Mouse (Mus musculus) 416B (cell line): ENCODE measurements around the gene Pde10a.

Source experiments
- DNase-seq: peaks from one replicate; pipeline ENCODE4 v3.0.0; 2011; ENCODE audit warnings: low read depth

Pde10a gene

DNA sequence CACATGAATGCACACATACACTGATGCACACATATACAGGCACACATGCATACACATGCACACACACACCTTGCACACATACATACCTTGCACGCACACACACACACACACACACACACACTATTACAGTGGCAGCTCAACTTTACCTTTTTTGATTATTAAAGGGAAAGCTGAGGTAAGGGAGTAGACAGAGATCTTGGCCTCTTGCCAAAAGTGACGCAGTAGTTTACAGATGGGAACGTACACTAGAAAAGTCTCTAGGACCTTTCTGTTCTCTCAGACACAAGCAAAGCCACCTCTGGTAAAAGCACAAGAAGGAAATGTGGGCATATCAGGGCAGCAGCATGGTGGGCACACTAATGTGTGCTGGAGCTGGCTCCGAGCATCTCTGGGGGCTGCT lies 317.5 kb downstream of the Pde10a start:
- no peak for DNase-seq

DNA sequence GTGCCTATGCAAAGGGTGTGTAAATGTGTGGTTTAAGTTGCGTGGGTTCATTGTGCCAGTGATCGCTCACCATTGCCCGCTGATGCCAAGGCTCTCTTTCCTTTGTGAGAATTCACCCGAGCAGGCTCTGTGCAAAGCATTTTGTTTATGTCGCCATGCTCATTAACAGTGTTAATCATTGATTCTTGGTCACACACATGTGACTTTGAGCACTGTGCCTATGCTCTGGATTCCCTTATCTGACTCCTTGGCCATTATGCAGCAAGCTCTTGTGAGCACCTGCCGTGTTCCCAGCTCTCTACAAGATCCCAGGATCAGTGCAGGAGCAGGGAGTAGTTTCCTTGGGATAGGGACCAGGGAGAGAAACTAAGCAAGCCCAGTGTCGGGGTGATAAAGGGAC lies 318.8 kb downstream of the Pde10a start:
- no peak for DNase-seq

DNA sequence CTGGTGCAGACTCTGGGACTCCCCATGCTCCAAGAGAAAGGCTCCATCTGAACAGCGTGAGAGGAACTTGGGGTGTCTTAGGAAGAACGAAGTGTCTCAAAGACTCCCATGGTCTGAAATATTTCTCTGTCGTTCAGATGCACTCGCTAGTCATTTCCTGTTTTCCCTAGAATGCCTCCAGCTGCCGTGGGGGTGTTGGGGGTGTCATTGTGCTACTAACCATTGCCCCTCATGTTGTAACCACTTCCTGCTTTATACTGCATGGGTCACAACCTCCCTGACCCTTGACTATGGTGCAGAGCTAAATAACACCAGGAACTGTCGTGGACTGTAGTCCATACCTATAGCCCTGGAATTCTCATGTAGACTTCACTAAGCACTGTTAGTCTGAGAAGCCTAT lies 321.3 kb downstream of the Pde10a start:
- peak; percentile 37 for DNase-seq

DNA sequence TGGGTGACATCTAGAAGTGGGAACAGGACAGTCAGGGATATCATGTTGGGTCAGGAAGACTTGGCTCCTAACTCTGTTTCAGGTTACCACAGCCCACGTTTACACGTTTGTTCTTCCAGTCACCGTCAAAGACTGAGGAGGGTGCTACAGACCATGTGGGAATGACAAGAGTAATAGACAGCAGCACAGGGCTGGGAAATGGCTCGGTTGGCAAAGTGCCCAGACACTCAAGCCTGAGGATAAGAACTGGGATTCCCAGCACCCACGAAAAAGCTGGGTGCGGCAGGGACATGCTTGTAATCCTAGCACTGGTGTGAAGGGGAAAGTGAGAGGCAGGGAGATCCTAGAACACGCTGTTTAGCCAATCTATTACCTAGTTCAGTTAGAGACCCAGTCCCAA lies 322.4 kb downstream of the Pde10a start:
- DNase-seq, result no peak

DNA sequence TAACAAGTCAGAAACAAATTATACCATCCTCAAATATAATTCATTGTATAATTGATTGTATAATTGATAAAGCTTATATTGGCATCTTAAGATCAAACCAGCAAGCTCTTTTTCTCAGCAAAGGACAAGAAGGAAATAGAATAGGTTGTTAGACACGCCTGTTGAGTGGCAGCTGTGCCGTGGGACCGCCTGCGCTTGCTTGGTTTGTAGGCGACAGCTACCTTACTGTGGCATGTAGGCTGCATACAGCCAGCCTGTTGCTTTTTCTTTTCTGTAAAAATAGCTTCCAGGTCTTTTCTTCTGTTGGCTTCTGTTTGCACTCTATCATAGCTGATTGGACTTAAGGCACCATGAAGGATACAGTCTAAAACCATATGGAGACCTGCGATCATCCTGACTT lies 326.7 kb downstream of the Pde10a start:
- no peak for DNase-seq

DNA sequence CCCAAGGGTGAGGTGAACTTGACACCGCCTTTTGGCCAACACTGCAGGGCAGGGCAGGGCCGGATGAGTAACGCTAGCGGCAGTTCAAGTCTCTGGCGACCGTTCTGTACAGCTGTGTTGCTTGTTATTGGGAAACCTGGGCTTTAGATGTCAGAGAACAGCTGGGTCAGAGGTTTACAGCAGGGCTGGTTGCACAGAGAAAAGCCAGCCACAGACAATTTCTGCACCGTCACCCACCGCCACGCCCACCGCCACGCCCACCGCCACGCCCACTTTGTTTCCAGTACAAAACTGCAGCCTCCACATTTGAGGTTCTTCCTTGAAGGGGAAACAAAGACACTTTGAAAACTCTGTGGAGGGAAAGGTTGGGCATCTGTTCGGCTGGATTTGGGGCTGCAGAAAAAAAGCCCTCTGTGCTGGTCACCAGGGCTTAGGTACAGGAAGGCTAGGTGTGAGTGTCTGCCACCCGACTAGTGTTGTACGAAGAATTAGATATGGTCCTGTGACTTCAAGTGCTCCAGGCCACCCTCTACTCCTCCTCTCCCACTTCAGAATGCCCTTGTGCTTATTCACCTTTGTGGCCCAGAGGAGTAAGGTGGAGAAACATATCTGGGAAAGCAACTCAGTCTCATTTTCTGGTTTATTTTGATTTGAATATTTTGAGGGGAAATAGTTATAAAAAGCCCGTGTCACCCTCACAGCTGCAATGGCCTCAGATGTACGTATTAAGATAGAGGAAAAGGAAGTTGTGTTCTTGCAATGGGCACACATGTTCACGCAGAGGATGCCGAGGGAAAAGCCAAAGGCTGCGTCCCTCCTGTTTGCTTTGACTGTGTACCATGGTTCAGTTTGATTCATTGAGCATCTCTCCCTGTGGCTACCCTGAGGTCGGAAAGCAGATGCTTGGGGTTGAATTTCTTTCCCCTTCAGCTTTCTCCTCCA lies 331.5 kb downstream of the Pde10a start:
- DNase-seq, result peak; percentile 64

GRCm38 (mm10) chr17:8858636-8859421 lies 333.7 kb downstream of the Pde10a start:
- no peak for DNase-seq

- no peak for DNase-seq
Measured at GRCm38 (mm10) chr17:8859489-8859888, 334.3 kb downstream of the Pde10a start.

DNA sequence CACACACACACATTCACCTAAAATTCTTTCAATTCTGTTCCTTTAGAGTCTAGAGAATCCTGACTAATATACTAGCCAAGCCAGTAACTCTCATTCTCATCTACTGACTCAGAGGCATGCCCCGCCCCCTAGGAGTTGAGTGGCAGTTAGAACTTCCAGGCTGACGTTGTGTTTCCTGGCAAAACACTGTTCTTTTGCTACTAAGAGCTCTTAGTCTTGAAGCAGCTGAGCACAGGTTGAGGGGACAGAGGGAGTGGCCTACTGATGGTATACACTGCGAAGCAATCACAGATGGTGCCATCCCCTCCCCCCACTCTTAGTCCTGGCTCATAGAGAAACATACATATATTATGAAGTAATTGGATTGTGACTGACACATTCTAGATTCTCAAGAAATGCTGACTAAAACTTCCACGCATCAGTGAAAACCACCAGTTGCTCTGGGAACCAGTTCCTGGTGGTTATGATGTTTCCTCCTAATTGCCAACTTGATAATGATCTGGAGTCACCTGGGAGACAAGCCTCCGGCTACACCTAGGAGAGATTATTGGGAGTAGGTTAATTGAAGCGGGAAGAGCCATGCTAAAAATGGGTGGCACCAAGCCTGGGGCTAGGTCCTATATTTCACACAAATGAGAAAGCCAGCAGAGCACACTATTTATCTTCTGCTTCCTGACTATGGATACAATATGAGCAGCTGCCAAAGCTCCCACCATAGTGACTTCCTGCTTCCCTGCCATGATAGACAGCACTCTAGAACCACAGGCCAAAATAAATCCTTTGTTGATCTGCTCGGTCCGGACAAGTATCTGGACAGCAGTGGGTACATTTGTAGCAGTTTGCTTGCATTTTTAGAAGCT lies 339.7 kb downstream of the Pde10a start:
- peak; percentile 12 for DNase-seq

- DNase-seq, result no peak
Measured at GRCm38 (mm10) chr17:8867331-8868237, 342.4 kb downstream of the Pde10a start.

- DNase-seq, result no peak
Measured at GRCm38 (mm10) chr17:8869287-8869686, 344.1 kb downstream of the Pde10a start.

GRCm38 (mm10) chr17:8870848-8871247 lies 345.7 kb downstream of the Pde10a start:
- no peak for DNase-seq

GRCm38 (mm10) chr17:8871396-8871795 lies 346.2 kb downstream of the Pde10a start:
- DNase-seq, result no peak

DNA sequence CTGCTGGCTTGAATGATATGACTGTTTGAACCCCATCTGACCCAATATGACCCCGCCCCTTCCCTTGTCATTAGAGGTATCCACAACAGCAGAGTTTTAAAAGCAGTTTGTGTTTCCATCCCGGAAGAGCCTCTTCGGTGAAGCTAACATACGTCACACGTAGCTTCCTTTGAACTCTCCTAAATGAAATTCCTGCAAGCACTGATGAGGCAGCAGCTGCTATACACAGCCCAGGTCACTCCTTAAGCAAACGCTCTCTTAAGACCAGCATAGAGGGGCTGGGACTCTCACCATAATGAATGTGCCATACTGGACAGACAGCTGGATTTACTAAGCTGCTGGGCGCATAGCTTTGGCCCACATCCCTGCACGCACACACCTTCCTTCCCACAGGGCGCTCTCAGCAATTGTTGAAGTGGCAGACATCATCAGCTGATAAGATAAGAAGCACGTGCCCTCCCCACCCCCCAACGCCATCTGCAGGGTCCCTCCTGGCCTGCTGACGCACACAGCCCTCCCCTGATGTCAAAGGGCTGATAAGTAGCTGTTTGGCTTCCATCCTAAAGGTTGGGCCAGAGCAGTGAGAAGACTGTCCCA lies 346.9 kb downstream of the Pde10a start:
- DNase-seq, result peak; percentile 1

DNA sequence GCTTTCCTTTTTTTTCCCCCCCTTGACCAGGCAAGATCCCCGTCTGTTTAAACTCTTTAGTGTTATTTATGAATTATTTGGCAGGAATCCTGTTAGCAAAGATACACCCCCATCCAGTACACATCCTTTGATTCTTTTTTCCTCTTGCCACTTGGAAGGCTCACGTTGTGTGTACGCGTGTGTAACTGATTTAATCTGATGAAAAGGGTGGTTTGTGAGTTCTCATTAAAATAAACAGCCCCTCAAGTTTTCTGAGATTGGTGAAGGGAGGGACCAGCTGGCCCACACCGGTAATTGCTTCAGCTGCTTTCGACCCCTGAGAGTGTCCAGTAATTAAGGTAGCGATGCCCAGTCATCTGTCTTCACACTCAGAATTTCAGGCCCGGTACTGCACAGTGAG lies 347.4 kb downstream of the Pde10a start:
- no peak for DNase-seq

DNA sequence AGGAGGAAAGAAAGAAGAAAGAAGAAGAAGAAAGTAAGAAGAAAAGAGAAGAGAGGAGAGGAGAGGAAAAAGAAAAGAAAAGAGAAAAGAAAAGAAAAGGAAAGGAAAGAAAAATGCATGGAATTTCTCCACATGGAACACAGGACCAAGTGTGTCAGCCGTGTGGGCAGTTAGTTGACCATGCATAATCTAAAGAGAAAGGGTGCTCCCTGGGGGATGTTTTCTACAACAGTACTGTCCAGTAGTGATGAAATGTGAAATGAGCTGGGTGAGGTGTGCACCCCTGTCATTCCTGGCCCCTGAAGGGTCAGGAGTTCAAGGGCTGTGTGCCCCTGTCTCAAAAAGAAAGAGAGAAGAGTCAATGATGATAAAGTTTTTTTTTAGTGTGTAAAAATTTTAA lies 352.9 kb downstream of the Pde10a start:
- no peak for DNase-seq

GRCm38 (mm10) chr17:8881711-8882110 lies 356.5 kb downstream of the Pde10a start:
- no peak for DNase-seq

- no peak for DNase-seq
Measured at GRCm38 (mm10) chr17:8884691-8885090, 359.5 kb downstream of the Pde10a start.

DNA sequence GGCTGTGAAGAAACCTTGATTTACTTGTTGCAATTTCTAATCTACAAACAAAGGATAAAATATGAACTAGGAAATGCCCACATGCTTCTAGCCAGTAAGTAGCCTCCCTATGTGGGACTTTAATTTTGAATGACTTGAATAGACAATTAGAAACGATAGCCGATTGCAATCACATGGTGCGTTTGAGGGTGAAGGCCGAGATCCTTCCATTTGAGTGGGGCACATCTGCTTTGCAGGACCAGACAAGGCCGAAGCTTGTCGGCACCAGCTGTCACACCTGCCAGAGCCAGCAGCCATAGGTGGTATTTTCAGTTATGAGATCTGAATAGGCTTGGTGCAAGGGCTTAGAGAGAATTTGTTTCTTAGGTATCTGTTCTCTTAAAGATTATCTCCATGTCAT lies 360.7 kb downstream of the Pde10a start:
- no peak for DNase-seq

DNA sequence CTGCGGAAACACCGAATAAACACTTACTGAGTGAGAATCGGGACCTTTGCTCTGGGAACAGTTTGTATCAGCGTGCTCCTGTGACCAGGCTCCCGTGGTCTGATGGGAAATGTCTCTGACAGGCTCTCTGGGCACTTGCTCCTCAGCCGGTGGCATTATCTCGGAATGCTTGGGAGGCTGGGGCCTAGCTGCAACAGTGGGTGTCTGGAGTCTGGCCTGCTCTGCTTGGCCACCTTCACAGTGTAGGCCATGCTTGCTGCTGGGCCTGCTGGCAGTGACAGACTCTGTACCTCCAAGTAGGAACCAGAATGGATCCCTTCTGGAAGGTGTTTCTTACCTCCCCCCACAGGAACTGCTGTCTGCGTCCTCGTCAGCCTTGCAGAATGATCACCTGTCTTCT lies 362.9 kb downstream of the Pde10a start:
- DNase-seq, result no peak

GRCm38 (mm10) chr17:8888639-8889038 lies 363.5 kb downstream of the Pde10a start:
- DNase-seq, result no peak
